Mouse (Mus musculus) lung, postnatal 10 days (tissue): ENCODE data around the gene Cenpx.

Experiments used
- DNase-seq: peaks from one replicate; pipeline ENCODE4 v3.0.0; 2021

Gene Cenpx

GRCm38 (mm10) chr11:120722761-120723382 is 9.3 kb upstream of the Cenpx start:
- peak; percentile 36 for DNase-seq

DNA sequence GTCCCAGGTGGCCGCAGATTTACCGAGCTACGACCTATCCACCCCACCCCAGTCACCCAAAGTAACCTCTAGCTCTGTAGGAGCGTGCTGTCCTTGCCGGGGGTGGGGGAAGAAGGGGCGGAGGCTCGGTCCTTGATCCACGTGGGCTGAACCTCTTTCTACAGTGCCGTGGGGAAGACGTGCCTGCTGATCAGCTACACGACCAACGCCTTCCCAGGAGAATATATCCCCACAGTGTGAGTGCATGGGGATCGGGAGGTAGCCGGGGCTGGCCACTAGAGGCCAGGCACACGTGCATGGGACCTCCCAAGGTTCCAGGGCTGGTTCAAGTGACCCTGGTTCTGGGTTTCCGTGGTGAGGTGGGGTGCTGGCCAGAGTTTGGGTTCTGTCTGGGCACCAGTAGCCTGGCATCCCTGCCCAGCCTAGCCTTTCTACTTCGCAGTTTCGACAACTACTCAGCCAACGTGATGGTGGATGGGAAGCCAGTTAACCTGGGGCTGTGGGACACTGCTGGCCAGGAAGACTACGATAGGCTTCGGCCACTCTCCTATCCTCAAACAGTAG is 8.6 kb upstream of the Cenpx start:
- DNase-seq, result no peak

GRCm38 (mm10) chr11:120721124-120722066 is 7.9 kb upstream of the Cenpx start, which contains the start of gene Rac3:
Gene Rac3, plus strand, starts transcription at chr11:120721470.
- DNase-seq, result peak; percentile 79

DNA sequence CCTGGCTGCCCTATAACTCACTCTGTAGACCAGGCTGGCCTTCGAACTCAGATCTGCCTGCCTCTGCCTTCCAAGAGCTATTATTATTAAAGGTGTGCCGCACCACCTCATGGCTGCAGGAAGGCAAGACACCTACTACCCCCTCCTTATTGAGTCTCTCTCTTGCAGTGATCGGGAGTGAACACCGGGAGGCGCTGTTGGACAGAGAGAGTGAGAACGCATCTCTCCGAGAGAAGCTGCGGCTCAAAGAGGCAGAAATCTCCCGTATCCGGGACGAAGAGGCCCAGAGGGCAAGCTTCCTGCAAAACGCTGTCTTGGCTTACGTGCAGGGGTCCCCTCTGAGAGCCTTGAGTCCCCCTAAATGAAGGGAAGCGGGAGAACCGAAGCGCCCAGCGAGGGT is 6.9 kb upstream of the Cenpx start:
- DNase-seq, result peak; percentile 96

DNA sequence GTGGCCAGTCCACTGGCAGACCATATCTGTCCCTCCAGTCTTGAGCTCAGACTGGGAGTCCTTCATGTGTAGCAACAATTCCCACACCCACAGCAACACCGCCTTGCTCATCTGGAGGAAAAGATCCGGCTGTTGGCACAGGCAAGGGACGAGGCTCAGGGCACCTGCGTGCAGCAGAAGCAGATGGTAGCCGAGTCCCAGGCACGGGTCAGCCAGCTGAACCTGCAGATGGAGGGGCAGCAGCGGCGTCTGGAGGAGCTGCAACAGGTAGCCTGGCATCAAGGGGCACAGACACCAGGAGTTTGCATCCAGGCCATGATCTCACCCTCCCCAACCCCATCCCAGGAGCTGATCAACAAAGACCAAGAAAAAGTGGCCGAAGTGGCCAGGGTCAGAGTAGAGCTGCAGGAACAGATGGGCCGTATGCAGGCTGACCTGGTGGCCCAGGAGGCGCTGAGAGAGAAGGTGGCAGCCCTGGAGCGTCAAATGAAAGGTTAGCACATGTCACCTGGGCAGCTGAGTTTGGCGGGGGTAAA is 6.4 kb upstream of the Cenpx start:
- DNase-seq, result no peak

GRCm38 (mm10) chr11:120719242-120719641 is 5.7 kb upstream of the Cenpx start:
- DNase-seq, result no peak

GRCm38 (mm10) chr11:120715131-120715530 is 1.6 kb upstream of the Cenpx start:
- no peak for DNase-seq

DNA sequence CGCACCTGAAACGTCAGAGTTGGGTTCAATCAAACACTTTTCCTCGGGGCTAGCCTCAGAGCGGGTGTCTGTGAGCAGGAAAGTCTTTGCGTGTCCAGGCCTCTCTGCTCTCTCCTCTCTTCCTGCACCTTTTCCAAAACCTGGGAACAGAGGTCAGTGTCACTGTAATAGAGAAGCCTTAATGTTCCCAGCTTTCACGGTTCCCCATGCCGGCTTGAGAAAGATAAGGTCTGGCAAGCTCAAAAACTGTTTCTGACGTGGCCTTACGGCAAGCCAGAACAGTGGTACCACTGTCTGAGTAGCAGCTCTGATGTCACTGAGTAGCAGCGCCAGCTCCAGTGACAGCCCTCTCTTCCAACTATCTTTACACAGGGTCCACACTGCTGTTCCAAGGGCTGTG is 1.0 kb upstream of the Cenpx start:
- DNase-seq, result no peak

- DNase-seq, result peak; percentile 49
Observed at GRCm38 (mm10) chr11:120712771-120713568, 568 bp downstream of the Cenpx start.

- no peak for DNase-seq
Observed at GRCm38 (mm10) chr11:120711980-120712604, 1.4 kb downstream of the Cenpx start.

DNA sequence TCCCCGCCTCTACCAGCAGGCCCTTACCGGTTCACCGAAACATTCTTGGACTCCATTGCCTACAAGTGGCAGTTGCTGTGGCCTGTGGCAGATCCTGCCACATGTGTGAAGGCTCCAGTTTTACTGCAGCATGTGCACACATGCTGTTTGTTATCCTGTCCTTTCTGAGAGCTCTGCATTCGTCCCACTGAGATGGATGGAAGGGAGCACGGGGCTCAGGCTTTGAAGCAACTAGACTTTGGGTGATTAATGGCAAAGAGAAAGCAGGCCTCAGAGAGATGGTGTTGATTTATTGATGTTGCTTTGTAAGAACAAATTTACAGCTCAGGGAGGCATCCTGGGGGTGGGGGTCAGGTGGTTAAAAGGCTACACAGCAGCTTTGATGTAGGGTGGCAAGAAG is 2.9 kb downstream of the Cenpx start:
- no peak for DNase-seq

- DNase-seq, result peak; percentile 30
Observed at GRCm38 (mm10) chr11:120709551-120709950, 4.0 kb downstream of the Cenpx start.

GRCm38 (mm10) chr11:120707969-120708368 is 5.6 kb downstream of the Cenpx start:
- no peak for DNase-seq

DNA sequence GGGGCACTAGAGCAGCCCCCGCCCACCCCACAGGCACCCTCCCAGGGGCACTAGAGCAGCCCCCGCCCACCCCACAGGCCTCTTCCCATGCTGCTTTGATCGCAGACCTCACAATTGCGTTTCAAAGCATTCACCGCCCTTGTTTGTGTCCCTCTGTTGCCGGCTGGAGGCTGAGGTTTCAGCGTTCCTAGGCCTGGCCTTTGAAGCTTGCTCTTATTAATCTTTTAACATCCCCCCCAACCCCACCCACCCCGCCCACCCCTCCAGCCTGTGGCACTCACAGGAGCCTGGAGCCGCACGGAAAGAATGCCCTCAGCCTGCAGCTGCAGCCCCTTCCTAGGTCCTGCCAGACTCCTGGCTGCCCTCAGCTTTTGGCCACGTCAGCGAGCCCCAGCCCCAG is 6.3 kb downstream of the Cenpx start:
- no peak for DNase-seq

DNA sequence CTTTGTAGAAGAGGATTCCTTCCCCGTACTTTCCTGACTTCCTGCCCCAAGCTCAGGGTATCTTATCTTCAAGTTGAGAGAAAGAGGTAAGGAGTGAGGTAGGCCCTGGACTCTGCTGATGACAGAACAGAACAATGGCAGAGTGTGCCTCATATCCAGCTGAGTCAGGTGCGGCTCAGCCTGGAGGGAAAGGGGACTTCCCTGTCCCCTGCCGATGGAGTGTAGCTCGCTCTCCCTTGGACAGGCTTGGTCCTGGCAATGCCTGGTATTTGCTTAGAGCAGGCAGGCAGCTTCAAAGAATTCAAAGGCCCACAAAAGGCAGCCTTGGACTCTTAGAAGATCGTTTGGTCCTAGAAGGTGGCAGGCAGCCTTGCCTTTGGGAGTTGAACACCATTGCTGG is 7.4 kb downstream of the Cenpx start:
- no peak for DNase-seq

GRCm38 (mm10) chr11:120704486-120705325 is 8.8 kb downstream of the Cenpx start:
- peak; percentile 82 for DNase-seq

GRCm38 (mm10) chr11:120703696-120704454 is 9.7 kb downstream of the Cenpx start:
- DNase-seq, result peak; percentile 57

DNA sequence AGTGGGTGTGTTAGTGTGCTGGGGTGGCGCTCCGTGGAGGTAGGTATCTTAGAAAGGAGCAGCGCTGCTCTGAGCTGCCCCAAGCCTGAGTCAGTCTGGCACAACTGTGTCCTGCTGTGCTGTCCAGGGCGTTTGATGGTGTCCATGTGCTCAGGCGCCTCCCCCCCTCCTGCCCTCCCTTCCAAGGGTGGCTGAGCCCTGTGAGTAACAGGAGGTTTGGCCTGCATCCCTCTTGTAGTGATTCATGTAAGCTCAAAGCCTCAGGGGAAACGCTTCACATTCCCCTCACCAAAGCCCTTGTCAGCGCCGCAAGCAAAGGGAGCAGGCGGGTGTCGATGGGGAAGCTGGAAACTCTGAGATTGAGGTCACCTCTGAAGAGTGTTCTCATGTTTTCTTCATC is 15.8 kb downstream of the Cenpx start:
- DNase-seq, result peak; percentile 84

- DNase-seq, result no peak
Observed at GRCm38 (mm10) chr11:120696568-120696967, 17.0 kb downstream of the Cenpx start.

DNA sequence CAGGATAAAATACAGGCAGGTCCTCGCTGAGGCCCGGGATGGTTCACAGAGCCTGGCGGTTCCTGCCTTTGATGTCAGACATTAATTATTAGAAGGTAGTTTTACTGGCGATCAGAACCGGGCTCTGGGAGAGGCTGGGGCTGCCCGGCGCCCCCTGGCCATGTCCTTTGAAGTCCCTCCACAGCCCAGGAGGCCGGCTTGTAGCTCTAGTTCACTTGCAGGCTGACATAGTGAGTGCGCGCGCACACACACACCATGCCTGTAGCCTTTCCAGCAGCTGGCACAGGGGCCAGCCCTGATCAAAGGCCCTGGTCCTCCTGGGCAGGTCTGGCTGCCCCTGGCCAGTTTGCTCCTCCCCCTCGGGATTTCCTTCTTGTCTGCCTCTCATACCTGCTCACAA is 17.9 kb downstream of the Cenpx start:
- DNase-seq, result no peak
